Mouse (Mus musculus) natural killer cell, adult 2 months (primary cell): Measurements from ENCODE around the gene Prx.

ENCODE experiments used
- DNase-seq, 2 experiments: peaks; one replicate each; pipeline ENCODE4 v3.0.0; 2022; ENCODE audit warnings: low spot score in 2 of 2

The Prx gene

DNA sequence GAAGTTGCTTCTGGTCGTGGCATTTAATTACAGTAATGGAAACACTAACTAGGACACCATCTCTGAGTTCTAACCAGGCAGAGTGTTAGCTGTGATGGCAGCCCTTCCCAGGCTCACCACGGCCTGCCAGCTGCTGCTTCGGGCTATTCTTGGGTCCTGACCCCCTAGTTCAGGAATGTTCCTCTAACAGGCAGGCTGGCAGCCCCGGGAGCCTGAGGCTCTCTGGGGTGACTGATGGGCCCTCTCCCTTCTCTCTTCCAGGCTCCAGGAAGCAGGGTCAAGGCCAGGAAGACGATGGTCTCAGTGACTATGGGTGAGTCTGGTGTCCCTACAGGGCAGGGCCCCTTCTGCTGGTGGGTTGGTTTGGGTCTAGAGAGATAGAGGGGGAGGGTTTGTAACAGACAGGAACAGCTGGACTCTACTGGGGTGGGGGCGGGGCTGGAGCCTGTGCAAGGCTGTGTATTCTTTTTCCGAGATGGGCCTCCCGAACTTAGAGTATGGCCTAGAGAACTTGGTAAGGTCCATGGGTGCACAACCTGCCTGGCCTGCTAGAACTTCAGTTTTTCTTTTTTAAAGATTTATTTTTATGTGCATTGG is 61.3 kb downstream of the Prx start:
- no peak for DNase-seq

- no peak for DNase-seq
Observed at GRCm38 (mm10) chr7:27560978-27561377, 61.9 kb downstream of the Prx start.
